Mouse (Mus musculus): ENCODE data around the gene Atg16l1.

- TF ChIP-seq CTCF (IDR thresholded peaks at IDR 0.05; ENCODE audit: extremely low read depth, insufficient read length, insufficient replicate concordance, low read depth, low read length) (peak; percentile 47; the same call in 1 of the 2 replicates), POLR2A (IDR thresholded peaks at IDR 0.05; ENCODE audit: low read depth, low read length) (peak; percentile 76)
Observed at GRCm38 (mm10) chr1:87755641-87756470, at the start of gene Atg16l1.

Measured in small intestine, adult 2 months (tissue).